Comparison of ENCODE assay signal across 10 mouse cellular contexts in the genomic region with DNA sequence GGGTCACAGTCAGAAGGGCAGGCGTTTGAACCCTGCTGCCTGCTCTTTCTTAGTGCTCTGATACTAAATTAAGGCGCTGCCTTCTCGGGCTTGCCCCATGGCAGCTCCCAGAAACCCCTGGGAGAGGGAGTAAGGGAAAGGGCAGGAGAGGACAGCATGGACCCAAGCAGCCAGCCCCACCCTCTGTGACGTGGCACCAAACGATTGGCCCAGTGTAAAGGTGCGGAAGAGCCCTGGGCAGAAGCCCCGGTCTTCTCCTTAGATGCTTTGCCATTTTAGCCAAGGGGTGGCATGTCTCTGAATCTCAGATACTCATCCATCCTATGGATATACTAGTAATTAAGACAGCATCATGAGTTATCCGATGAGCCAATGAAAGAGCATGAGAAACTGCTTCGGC. TPM values are rescaled to one million over a fixed set of nuclear protein-coding genes. Genes with fewer than 3 reads are reported as not detected.
DNase-seq lines count a peak whose midpoint lies in the region; ATAC-seq and TF ChIP-seq lines count a peak whose summit lies in the region.
"Had no signal": no experiment of that assay in that cellular context is flagged by ENCODE, and none has a peak within 500 bp of the region (broad histone marks: within the 10 kb centered on the region; RNA-seq: fewer than 3 reads in every experiment).

No protein-coding gene starts in this region.

- no peaks in the 10 kb centered on the region for H3K36me3 ChIP-seq in testis, adult 2 months (ENCODE audit: control insufficient read depth, insufficient read depth, low read length)
- no peaks in the 10 kb centered on the region for H3K36me3 ChIP-seq in limb, embryonic 12.5 days
- H3K36me3 ChIP-seq: limb, embryonic 15.5 days had no signal

- no peak for TF ChIP-seq CTCF in testis, adult 2 months (IDR thresholded peaks at IDR 0.05; ENCODE audit: control insufficient read depth, insufficient read depth, insufficient replicate concordance, low read depth, low read length)

- peak; percentile 92 for DNase-seq in heart, adult 11 months
- DNase-seq in heart, postnatal 36 days: no peak
- DNase-seq in testis, postnatal 10 days (ENCODE audit: low spot score): no peak
- DNase-seq in yolk sac, embryonic 10.5 days (ENCODE audit: low spot score): peak; percentile 21
- DNase-seq in right cerebral cortex, postnatal 25 days: no peak

- H3K9me3 ChIP-seq in limb, embryonic 12.5 days: no peaks in the 10 kb centered on the region
- H3K9me3 ChIP-seq: limb, embryonic 15.5 days had no signal

- peak; percentile 45; the same call in 1 of the 2 replicates for TF ChIP-seq POLR2A in testis, adult 2 months (IDR thresholded peaks at IDR 0.05; ENCODE audit: control insufficient read depth, low read depth, low read length)

- H3K9ac ChIP-seq in limb, embryonic 12.5 days (replicated peaks): no peak overlapping the region
- H3K9ac ChIP-seq: limb, embryonic 15.5 days had no signal

- intact Hi-C loops in heart, postnatal 36 days (cut with DNase I): no loop called here

- 31% methylated on average over 9 of the region's 9 CpGs for WGBS in limb, embryonic 12.5 days

- H3K4me1 ChIP-seq in testis, adult 2 months (ENCODE audit: control insufficient read depth, insufficient read depth, low read length): peaks cover 15% of the 10 kb centered on the region
- peaks cover 14% of the 10 kb centered on the region for H3K4me1 ChIP-seq in limb, embryonic 12.5 days (replicated peaks)

- peak overlapping the region; percentile 20 for H3K4me2 ChIP-seq in limb, embryonic 12.5 days
- H3K4me2 ChIP-seq: limb, embryonic 15.5 days had no signal

- H3K27ac ChIP-seq in testis, adult 2 months (ENCODE audit: control insufficient read depth, insufficient read depth, low read depth, low read length): no peak overlapping the region
- no peak overlapping the region for H3K27ac ChIP-seq in limb, embryonic 12.5 days
- H3K27ac ChIP-seq: limb, embryonic 15.5 days had no signal

- 0 out of 2 replicates have a peak, but pooled peaks have one; percentile 35 for ATAC-seq in limb, embryonic 12.5 days (ENCODE audit: insufficient number of reproducible peaks, insufficient read depth, low FRiP score, low TSS enrichment, low read depth)
- no peak for ATAC-seq in erythroid progenitor cell, adult 5-6 weeks (replicated peaks; ENCODE audit: low FRiP score, poor library complexity, severe bottlenecking)

- H3K4me3 ChIP-seq in testis, adult 2 months (ENCODE audit: control insufficient read depth, low read depth, low read length): peak overlapping the region; percentile 21
- H3K4me3 ChIP-seq in limb, embryonic 12.5 days (replicated peaks): no peak overlapping the region; the same call in 1 of the 2 replicates
- H3K4me3 ChIP-seq: limb, embryonic 15.5 days had no signal

- H3K27me3 ChIP-seq in testis, adult 2 months (ENCODE audit: control insufficient read depth, insufficient read depth, low read length): no peaks in the 10 kb centered on the region
- H3K27me3 ChIP-seq in limb, embryonic 12.5 days: no peaks in the 10 kb centered on the region
- H3K27me3 ChIP-seq: CH12.LX; limb, embryonic 15.5 days had no signal

RNA-seq across cellular contexts. Expression of a gene that starts 21.3 kb away (rescaled TPM):
- 1 to 10 TPM in 1 of 2 experiments, under 1 TPM in 1; 0.92 to 1.2 TPM for total RNA-seq in heart, postnatal 36 days (2021)
- polyA plus RNA-seq in testis, adult 2 months (2012; rRNA removed): 61.9 and 63.9 TPM in 2 replicates
- 29.4 and 29.5 TPM in 2 replicates for polyA plus RNA-seq in limb, embryonic 12.5 days (2016; fragmentation: Nextera tagmentation; extraction: Ambion mirVana)
- not detected in 2 replicates for total RNA-seq in erythroid progenitor cell, adult 5-6 weeks (2015; ENCODE audit: low replicate concordance)
- not detected in 2 replicates for total RNA-seq in erythroid progenitor cell, adult 5-6 weeks (2017; ENCODE audit: low replicate concordance)

RNA-seq across cellular contexts. Expression of a gene that starts 58.0 kb away (rescaled TPM):
- total RNA-seq in heart, postnatal 36 days (2021): not detected
- polyA plus RNA-seq in testis, adult 2 months (2012; rRNA removed): 0.64 and 0.87 TPM in 2 replicates
- not detected in 2 replicates for polyA plus RNA-seq in limb, embryonic 12.5 days (2016; fragmentation: Nextera tagmentation; extraction: Ambion mirVana)
- total RNA-seq in erythroid progenitor cell, adult 5-6 weeks (2015; ENCODE audit: low replicate concordance): not detected in 2 replicates
- total RNA-seq in erythroid progenitor cell, adult 5-6 weeks (2017; ENCODE audit: low replicate concordance): not detected in 2 replicates
- total RNA-seq: CH12.LX had no signal
- polyA plus RNA-seq: limb, embryonic 15.5 days had no signal

RNA-seq across cellular contexts. Expression of a gene that starts 59.3 kb away (rescaled TPM):
- 100 to 1,000 TPM; 253 to 261 TPM for total RNA-seq in heart, postnatal 36 days (2021)
- polyA plus RNA-seq in testis, adult 2 months (2012; rRNA removed): 619 and 765 TPM in 2 replicates
- 668 and 680 TPM in 2 replicates for polyA plus RNA-seq in limb, embryonic 12.5 days (2016; fragmentation: Nextera tagmentation; extraction: Ambion mirVana)
- total RNA-seq in erythroid progenitor cell, adult 5-6 weeks (2015; ENCODE audit: low replicate concordance): 265 and 340 TPM in 2 replicates
- total RNA-seq in erythroid progenitor cell, adult 5-6 weeks (2017; ENCODE audit: low replicate concordance): 55.4 and 95.0 TPM in 2 replicates

Comparison
In these comparisons a context has a peak if more than half of its experiments do, and no peak if none do; other contexts are left out.
1. DNase-seq: peak in heart, adult 11 months (single experiment) and yolk sac, embryonic 10.5 days (single experiment); none in heart, postnatal 36 days (0 of 2), testis, postnatal 10 days (single experiment) and right cerebral cortex, postnatal 25 days (single experiment).